Mouse (Mus musculus) left cerebral cortex, postnatal 14 days (tissue): ENCODE data around the gene Ccp110. TPM values are rescaled to one million over a fixed set of nuclear protein-coding genes. Genes with fewer than 3 reads are reported as not detected.

Experiments used
- DNase-seq, 2 experiments: peaks; one replicate each; pipeline ENCODE4 v3.0.0; 2021 to 2022; ENCODE audit warnings: low spot score in 2 of 2, mixed read lengths in 1 of 2
- intact Hi-C: fragments of 180-260 bp; cut with DNase I; formaldehyde crosslinking; loops from one replicate; pipeline ENCODE4 v1.15.1; 2025
- total RNA-seq, 2 experiments: library from RNA; stranded (reverse); gene quantifications; 2 replicates each; pipeline ENCODE4 v1.2.3; 2021

The Ccp110 gene
- total RNA-seq, 2 experiments from 2014 or later: 37.4 to 38.6 TPM

DNA sequence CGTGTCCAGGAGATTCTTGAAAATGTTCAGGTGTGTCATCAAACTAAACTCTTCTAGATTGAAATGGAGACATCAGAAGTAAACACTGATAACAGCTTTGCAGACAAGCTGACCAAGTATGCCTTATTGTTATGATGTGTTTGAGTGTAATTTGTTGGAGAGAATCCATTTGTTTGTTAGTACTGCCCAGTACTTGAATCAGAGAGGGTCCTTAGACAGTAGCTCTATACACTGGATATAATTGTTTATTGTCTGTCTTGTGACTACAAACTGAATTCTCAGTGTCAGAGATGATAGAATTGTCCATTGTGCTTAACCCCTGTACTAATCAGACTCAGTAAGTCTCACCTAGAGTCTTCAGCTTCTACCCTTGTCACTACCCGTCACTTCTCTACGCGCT, 5.7 kb downstream of the Ccp110 start:
- intact Hi-C loops: no loop called here
- no peak for DNase-seq

DNA sequence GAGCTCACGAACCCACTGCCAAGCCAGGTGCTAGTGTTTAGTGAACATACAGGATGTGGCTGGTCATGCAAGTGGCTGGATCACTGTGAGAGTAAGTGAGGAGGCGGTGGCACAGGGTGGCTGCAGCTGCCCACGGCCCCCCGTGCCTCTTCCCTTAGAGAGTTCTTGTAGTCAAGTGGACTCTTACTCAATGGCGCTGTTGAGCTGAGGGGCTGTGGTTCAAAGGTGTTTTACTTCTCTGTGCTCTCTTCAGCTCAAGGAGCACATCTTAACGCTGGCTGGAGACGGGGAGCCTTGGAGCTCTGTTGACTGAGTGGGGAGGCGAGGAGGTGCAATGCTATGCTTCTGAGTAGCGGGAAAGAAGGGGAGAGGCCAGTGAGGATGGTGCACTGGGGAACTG, 11.6 kb downstream of the Ccp110 start:
- intact Hi-C loops: no loop called here
- no peak for DNase-seq

DNA sequence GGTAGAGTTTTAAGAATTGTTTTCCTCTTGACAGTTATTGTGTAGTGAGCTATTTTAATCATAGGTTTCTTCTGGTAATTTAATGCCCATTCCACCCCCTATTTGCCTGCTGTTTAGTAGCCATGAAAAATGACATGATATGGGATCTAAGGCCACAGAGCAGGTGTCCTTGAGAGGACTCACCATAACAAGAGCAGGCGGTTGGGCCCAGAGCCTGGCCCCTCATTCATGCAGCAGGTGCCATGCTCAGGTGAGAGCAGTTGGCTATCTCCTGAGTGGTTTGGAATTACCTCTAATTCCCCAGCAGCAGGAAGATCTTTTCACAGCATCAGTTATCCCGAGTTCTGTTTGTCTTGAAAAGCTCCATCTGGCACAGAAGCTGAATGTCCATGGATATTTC, 13.1 kb downstream of the Ccp110 start:
- intact Hi-C loops: no loop called here
- no peak for DNase-seq

DNA sequence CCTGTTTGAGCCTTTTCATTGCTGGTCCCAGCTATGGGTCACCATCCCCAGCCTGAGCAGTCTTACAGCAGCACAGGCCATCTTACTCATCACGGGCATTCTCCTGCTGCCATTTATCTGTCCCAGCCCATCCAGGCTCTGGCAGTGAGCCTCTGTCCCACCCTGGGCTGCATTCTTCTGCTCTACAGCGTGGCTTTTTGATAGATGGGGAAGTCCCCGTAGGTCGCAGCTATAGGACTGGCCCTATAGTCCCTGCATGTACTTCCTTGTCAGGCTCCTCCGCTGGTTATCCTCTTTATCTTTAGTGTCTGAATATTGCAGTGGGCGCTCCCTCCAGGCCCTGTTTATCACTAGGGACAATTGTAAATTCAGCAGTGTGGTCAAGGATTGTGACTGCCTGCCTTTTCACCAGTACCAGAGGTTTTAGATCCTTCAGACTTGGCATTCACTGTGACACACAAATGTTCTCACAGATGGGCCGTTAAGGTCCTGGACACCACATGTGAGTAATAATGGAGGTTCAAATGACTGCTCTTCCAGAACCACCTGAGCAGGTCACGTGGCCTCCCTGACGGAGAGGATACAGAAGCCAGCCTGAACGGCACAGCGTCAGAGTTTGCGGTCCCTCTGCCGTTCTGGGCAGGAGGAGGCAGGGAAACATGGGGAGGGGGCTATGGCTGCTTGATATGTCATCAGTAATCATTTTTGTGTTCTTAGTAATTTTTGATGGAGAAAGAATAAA, 16.7 kb downstream of the Ccp110 start:
- intact Hi-C loops: no loop called here
- DNase-seq: no peak

DNA sequence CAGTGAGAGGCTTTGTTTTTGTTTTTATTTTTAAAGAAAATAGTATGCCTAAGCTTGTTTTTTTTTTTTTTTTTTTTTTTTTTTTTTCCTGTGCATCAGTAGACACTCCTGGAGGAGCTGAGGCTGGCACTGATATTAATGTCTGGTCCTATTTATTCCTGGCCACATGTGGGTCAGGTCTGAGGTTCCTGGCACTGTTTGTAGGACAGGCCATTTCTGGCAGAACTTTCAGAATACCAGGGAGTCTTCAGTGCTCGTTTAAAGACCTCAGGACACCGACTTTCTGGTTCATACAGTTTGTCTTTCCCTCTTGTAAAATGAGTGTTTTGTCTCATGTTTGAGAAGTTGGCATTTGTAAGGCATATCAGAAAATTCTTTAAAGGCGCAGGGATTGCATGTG, 19.4 kb downstream of the Ccp110 start:
- intact Hi-C loops: no loop called here
- no peak for DNase-seq

DNA sequence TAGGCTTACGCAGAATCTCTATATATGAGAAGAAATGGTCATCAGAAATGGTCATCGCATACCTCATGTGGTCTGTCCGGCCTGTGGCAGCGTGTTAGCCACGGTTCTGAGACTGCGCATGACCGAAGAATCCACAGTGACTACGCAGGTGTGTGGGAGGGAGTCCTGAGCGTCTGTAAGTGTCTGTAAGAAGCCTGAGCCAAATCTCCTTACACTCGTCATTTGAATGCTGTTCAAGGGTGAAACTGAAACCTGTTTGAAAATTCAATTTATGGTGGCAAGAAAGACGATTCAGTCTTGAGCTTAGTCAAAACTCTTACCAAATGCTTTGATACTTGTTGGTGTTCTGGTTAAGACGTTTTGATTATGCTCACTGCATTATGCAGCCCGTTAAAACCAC, 20.9 kb downstream of the Ccp110 start:
- intact Hi-C loops: no loop called here
- no peak for DNase-seq

DNA sequence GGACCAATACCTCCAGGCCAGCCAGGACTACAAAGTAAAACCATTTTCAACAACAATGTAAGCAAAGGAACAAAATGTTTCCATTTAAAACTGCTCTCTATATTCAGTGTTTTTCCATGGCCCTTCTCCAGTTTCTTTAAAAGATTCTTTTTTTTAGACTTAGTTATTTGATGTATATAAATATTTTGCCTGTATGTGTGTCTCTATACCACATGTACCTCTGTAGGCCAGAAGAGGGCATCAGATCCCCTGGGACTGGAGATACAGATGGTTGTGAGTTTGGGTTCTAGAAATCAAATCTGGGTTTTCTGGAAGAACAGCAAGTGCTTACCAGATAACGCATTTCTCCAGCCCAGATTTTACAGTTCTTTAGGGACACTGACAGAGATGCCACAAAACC, 26.4 kb downstream of the Ccp110 start:
- intact Hi-C loops: no loop called here
- DNase-seq: peak in 1 of 2 experiments; percentile 64

DNA sequence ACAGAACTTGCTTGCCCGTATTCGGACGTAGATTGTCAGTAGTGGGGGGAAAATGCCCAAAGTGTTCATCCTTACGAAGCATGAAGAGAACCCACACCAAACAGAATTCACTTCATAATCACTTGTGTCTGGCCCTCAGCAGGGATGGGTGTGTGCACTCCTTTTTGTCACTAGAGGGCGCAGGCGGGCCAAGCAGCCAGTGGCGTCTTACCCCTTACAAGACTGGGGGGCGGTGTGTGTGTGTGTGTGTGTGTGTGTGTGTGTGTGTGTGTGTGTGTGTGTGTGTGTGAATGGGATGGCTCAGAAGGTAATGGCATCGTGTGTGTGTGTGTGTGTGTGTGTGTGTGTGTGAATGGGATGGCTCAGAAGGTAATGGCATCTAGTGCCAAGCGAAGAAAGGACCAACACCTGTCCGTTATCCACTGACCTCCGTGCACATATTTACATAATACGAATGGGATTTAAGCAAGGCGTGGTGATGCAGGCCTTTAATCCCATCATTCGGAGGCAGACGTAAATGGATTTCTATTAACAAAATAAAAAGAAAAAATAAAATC, 27.7 kb downstream of the Ccp110 start, which contains the start of gene Vps35l:
TSS of gene Vps35l (plus strand) at position 252 of the 557 bp plus-strand sequence.
- peak; percentile 84 to 92 for DNase-seq
- intact Hi-C loops: no loop called here

DNA sequence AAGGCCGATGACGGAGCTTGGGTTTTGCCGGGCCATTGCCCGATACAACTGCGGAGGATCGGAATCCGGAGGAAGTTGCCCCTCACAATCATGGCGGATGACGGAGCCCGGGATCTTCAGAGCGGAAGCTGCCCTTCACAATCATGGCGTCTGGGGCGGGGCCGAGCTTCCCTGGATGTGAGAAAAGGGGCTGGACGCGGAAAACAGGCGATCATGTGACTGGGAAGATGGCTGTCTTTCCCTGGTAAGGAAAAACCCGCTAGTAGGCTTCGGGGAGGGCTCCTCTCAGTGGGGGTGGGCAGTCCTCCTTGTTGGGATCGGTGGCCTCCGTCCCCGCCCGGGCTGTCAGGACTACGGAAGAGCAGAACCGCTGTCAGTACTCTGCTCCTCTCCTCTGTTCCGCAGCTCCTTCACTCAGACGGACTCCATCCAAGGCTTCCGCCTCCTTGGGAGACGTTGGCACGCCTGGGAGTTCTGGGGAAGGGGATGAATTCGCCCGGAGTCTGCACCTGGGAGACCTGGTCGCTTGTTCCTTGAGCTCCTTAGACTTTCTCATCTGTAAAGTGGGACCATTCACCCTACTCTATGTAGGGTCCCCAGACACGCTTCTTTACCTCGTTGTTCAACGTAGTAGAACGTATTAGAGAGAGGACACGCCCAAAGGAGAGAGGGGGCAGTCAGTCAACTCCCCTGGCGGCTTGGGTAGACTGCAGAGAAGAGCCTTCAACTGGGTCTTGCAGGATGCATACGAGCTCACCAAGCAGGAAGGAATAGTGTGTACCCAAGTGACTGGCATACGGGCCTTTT, 28.4 kb downstream of the Ccp110 start:
- intact Hi-C loops: no loop called here

DNA sequence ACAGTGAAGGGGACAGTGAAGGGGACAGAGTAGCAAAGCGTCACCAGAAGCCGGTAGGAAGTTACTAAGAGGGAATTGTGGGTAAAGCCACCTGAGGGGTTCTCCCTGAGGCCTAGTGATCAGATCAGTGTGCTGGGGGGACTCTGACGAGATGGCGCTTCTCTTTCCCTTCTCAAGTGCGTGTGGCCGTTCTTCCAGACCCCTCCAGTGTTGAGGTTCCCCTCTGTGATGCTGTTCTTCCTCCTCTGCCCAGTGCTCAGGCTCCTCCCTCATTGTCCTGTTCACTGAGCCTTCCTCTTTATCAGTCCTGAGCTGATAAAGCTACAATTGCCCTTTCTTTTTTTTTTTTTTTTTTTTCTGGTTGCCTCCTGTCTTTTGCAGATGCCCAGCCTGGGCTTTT, 29.9 kb downstream of the Ccp110 start:
- intact Hi-C loops: no loop called here
- no peak for DNase-seq

More for the DNA sequence above, 28.4 kb downstream of the Ccp110 start:
- DNase-seq: peak; percentile 97

DNA sequence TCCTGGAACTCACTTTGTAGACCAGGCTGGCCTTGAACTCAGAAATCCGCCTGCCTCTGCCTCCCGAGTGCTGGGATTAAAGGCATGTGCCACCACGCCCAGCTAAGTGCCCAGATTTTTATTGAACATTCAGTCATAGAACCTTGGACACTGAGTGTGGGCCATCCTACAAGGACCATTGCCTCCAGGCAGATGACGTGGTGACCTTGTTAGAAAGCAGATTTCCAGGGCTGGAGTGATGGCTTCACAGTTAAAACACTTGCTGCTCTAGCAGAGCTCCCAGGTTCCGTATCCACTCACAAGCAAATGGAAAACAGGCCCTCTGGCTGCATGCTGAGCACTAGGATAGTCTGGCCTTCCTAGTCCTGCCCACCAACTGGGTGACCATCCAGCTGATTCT, 32.4 kb downstream of the Ccp110 start:
- no peak for DNase-seq
- intact Hi-C loops: no loop called here

DNA sequence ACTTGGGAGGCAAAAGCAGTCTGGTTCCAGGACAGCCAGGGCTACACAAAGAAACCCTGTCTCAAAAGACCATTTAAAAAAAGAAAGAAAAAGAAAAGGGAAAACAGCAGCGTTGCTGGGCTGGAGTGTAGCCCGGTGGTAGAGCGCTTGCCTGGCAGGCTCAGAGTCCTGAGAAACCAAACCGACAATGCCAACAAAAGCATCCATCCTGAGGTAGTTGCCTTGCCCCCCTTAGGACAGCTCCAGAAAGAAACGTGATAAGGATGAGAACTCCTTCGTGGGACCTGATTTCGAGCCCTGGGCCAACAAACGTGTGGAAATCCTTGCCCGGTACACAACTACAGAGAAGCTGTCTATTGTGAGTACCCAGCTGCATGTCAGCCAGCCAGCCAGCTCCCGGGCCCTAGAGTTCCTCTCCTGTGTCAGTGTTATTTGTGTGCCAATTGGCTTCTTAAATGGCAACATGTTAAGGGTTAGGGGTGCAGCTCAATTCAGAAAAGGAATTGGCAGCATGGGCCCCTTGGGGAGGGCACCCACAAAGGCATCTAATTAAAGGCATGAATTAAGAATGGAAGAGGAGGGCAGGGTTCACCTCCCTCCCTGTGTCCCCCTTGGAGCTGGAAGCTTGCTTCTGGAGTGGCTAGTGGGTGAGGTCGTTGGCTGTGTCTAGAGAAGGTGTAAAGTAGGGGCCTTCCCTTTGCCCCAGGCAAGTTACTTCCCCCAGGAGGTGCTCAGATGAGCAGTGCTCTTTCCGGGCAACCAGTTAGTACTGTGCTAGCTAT, 35.7 kb downstream of the Ccp110 start:
- intact Hi-C loops: no loop called here
- peak; percentile 20 to 28 for DNase-seq

DNA sequence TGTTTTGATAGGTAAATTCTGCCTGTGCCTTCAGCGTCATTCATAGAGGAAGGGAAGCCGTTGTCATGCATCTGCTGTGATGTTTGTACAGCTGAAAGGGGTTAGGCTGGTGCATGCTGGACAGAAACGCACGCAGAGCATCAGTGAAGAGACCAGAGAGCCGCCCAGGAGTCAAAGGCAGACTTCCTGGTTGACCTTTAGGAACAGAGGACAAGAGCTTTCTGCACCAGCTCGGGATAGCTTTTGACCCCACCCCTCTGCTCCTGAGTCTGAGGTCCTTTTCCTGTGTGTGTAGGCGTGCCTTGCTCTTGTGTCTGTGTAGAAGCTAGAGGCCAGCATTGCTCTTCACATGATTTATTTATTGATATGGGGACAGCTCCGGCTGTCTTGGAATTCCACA, 37.4 kb downstream of the Ccp110 start:
- intact Hi-C loops: no loop called here
- no peak for DNase-seq

DNA sequence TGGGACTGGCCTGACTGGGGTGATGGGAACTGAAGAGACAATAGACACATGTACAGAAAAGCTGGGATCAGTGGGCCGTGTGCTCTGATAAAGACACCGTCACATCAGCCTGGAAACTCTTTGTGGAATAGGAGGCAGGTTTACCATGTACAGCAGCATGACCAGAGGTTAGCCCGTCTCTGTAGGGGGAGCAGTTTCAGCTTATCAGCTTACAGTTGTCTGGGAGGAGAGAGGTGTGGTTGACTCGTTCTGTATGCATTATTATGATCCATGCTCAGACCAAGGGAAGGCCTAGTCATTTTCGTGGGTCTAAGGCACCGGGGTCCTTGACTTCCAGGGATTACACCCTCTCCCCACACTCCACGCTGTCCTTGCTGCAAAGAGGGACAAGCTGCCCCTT, 39.3 kb downstream of the Ccp110 start:
- DNase-seq: no peak
- intact Hi-C loops: no loop called here

DNA sequence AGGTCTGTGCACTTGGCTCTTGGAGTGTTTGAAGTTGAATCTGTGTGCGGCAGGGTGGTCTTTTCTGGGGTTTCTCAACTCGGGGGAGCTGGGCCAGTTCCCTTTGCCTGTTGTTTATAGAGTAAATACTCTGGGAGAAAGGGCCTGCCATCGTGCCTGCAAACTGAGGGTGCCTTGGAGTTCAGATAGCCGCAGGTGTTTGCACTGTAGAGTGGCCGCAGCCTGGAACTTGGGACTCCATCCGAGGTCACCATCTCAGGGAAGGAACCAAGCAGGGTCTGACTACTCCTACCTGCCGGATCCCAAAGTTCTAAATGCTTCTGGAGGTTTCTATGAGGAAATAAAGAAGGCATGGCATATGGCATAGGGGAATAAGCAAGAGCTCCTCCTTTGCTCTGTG, 43.4 kb downstream of the Ccp110 start:
- no peak for DNase-seq
- intact Hi-C loops: no loop called here

DNA sequence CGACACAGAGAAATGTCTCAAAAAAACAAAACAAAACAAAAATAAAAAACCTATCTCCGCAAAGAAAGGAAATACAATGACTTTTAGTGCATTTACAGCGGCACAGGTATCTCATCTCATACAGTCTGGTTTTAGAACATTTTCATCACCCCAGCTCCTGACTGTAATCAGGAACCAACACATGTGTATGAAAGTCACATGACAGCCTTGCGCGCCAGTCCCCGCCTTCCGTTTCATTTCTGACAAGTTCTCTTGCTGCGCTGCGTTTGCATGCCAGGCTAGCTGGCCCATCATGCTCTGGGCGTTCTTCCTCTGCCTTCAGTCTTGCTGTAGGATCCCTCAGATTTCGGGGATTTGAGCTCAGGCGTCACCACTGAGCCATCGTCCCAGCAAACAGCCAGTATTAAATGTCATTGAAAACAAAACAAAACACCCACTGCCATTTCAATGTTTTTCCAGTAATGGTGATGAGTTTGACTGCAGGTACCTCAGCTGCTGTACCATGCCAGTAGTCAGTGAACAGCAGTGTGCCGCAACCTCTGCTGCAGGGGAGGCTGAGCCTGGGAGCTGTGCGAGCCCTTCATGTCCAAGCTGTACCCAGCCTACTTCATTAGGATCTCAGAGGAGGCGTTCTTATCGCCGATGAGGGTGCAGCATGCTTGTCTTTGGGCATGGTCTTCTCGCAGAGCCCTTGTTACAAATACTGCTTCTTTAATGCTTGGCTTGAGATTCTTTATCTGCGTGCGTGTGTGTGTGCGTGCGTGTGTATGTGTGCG, 44.3 kb downstream of the Ccp110 start:
- intact Hi-C loops: no loop called here
- no peak for DNase-seq

DNA sequence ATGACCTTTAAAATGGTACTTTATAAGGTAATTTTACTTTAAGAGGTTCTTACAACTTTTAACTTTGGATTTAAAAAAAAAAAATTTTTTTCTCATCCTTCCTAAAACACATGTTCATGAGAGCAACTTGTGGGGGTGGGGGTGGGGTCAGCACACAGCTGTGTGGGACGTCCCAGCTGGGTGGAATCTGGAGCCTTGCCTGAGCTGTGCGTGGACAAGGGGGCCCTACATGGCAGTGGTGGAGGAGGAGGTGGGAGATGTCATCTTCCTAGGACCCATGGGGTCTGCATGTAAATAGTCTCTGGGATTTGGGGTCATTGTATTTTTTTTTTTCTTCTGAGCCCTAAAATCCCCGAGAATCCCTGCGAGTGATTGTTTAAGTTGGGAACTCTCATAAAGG, 46.0 kb downstream of the Ccp110 start:
- DNase-seq: no peak
- intact Hi-C loops: no loop called here

DNA sequence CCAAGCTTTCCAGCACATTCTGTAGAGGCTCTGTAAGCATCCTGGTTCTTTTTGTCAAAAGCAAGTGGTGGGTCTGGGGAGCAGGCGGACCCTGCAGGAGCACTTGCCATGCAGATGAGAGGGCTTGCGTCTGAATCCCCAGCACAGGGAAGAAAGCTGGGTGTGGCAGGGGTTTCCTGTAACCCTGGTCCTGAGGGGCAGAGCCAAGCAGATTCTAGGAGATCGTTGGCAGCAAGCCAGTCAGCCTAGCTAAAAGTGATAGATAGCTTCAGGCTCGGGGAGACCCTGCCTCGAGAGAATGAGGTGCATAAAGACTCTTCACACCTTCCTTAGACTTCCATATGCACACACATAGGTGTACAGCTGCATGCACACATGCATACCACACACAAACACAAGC, 47.0 kb downstream of the Ccp110 start:
- intact Hi-C loops: no loop called here
- no peak for DNase-seq

DNA sequence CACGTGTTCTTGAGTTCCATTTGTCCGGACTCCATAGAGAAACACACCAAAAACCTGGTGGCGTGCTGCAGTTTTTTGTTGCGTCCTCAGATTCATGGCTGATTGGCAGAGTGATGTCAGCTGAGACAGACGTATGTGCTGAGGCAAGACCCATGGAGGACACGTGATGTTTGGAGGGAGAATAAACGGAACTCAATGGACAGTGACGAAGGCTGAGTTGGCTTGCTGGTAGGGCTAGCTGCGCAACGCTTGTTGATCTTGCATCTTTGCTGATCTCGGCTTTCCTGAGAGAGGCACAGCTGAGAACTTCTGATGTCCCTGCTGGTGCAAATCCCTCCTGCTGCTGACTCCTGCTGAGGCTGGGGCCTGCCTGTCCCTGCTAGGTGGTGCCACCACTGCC, 51.6 kb downstream of the Ccp110 start:
- intact Hi-C loops: loop anchor here (10.0 kb wide), 1 partner anchor 681 kb away; no protein-coding TSS in a partner anchor
- no peak for DNase-seq
